Mouse (Mus musculus) cerebellum, adult 2 months (tissue): ENCODE data around the gene Mks1.

Source experiments
- CTCF ChIP-seq: fragments of 200-500 bp; IDR thresholded peaks from 2 replicates; pipeline ENCODE4 v1.5.1; 2011; ENCODE audit warnings: low read depth, mild to moderate bottlenecking, control low read depth, low read length, moderate library complexity, borderline replicate concordance; ENCODE audit not compliant: insufficient read depth
- POLR2A ChIP-seq: fragments of 200-500 bp; IDR thresholded peaks from 2 replicates; pipeline ENCODE4 v1.6.1; 2011; ENCODE audit warnings: low read length, control low read depth, borderline replicate concordance; ENCODE audit not compliant: insufficient read depth

GRCm38 (mm10) chr11:87854550-87854949, 1.5 kb downstream of the Mks1 start:
- TF ChIP-seq CTCF = no peak
- TF ChIP-seq POLR2A = no peak
